Mouse (Mus musculus): ENCODE data around the gene Btbd16.

- TF ChIP-seq CTCF (IDR thresholded peaks at IDR 0.05; ENCODE audit: borderline replicate concordance, extremely low read depth, insufficient read depth, insufficient read length) (no peak), POLR2A (IDR thresholded peaks at IDR 0.05; ENCODE audit: borderline replicate concordance, extremely low read depth, insufficient read depth, insufficient read length, poor library complexity, severe bottlenecking) (no peak)
Observed at GRCm38 (mm10) chr7:130816243-130816642, 42.4 kb downstream of the Btbd16 start.

All from brain, embryonic 14.5 days (tissue).